Mouse (Mus musculus): Measurements from ENCODE around the gene Alox5. TPM values are rescaled to one million over a fixed set of nuclear protein-coding genes. Genes with fewer than 3 reads are reported as not detected.

Alox5 gene
- polyA plus RNA-seq, 1 experiment = 17.9 TPM

- Histone ChIP-seq H3K27ac (ENCODE audit: control insufficient read depth, insufficient read depth, low read depth, low read length, poor library complexity) (peak overlapping the region; percentile 89), H3K4me1 (ENCODE audit: control insufficient read depth, insufficient read depth, low read length) (peaks cover 3% of the 10 kb centered on the region), H3K4me3 (replicated peaks; ENCODE audit: control insufficient read depth, low read depth, low read length) (peak overlapping the region; percentile 52)
- WGBS = 26% methylated on average over 2 of the region's 2 CpGs
- no peak for TF ChIP-seq POLR2A (IDR thresholded peaks at IDR 0.05; ENCODE audit: borderline replicate concordance, control insufficient read depth, low read depth, low read length)
- TF ChIP-seq CTCF (IDR thresholded peaks at IDR 0.05; ENCODE audit: control insufficient read depth, insufficient read depth, low read length) = no peak
Measured at GRCm38 (mm10) chr6:116459232-116459631, 1.7 kb downstream of the Alox5 start.

- peak overlapping the region; percentile 61 for H3K4me3 ChIP-seq (replicated peaks; ENCODE audit: control insufficient read depth, low read depth, low read length)
- TF ChIP-seq CTCF (IDR thresholded peaks at IDR 0.05; ENCODE audit: control insufficient read depth, insufficient read depth, low read length) (no peak), POLR2A (IDR thresholded peaks at IDR 0.05; ENCODE audit: borderline replicate concordance, control insufficient read depth, low read depth, low read length) (no peak)
- 7% methylated on average over 4 of the region's 4 CpGs for WGBS
- peaks cover 3% of the 10 kb centered on the region for H3K4me1 ChIP-seq (ENCODE audit: control insufficient read depth, insufficient read depth, low read length)
- H3K27ac ChIP-seq (ENCODE audit: control insufficient read depth, insufficient read depth, low read depth, low read length, poor library complexity) = peak overlapping the region; percentile 89
Measured at GRCm38 (mm10) chr6:116458728-116459127, 2.2 kb downstream of the Alox5 start.

- Histone ChIP-seq H3K4me1 (ENCODE audit: control insufficient read depth, insufficient read depth, low read length) (peaks cover 1% of the 10 kb centered on the region; the same call in 1 of the 2 replicates), H3K4me3 (replicated peaks; ENCODE audit: control insufficient read depth, low read depth, low read length) (no peak overlapping the region), H3K27ac (ENCODE audit: control insufficient read depth, insufficient read depth, low read depth, low read length, poor library complexity) (no peak overlapping the region; the same call in 1 of the 2 replicates)
- WGBS = 24% methylated on average over 1 of the region's 1 CpGs
- TF ChIP-seq CTCF (IDR thresholded peaks at IDR 0.05; ENCODE audit: control insufficient read depth, insufficient read depth, low read length) (no peak), POLR2A (IDR thresholded peaks at IDR 0.05; ENCODE audit: borderline replicate concordance, control insufficient read depth, low read depth, low read length) (no peak)
Measured at GRCm38 (mm10) chr6:116456482-116456881, 4.5 kb downstream of the Alox5 start.

GRCm38 (mm10) chr6:116455781-116456180 lies 5.2 kb downstream of the Alox5 start:
- WGBS = 8% methylated on average over 4 of the region's 4 CpGs
- TF ChIP-seq POLR2A (IDR thresholded peaks at IDR 0.05; ENCODE audit: borderline replicate concordance, control insufficient read depth, low read depth, low read length) (no peak), CTCF (IDR thresholded peaks at IDR 0.05; ENCODE audit: control insufficient read depth, insufficient read depth, low read length) (no peak)
- Histone ChIP-seq H3K4me1 (ENCODE audit: control insufficient read depth, insufficient read depth, low read length) (peaks cover 1% of the 10 kb centered on the region; the same call in 1 of the 2 replicates), H3K27ac (ENCODE audit: control insufficient read depth, insufficient read depth, low read depth, low read length, poor library complexity) (peak overlapping the region; percentile 71), H3K4me3 (replicated peaks; ENCODE audit: control insufficient read depth, low read depth, low read length) (no peak overlapping the region)

GRCm38 (mm10) chr6:116440849-116441248 lies 20.1 kb downstream of the Alox5 start:
- no peak overlapping the region for H3K27ac ChIP-seq (ENCODE audit: control insufficient read depth, insufficient read depth, low read depth, low read length, poor library complexity)
- no peaks in the 10 kb centered on the region; the same call in 1 of the 2 replicates for H3K4me1 ChIP-seq (ENCODE audit: control insufficient read depth, insufficient read depth, low read length)
- H3K4me3 ChIP-seq (replicated peaks; ENCODE audit: control insufficient read depth, low read depth, low read length) = no peak overlapping the region
- TF ChIP-seq CTCF (IDR thresholded peaks at IDR 0.05; ENCODE audit: control insufficient read depth, insufficient read depth, low read length) (no peak), POLR2A (IDR thresholded peaks at IDR 0.05; ENCODE audit: borderline replicate concordance, control insufficient read depth, low read depth, low read length) (no peak)
- WGBS = 68% methylated on average over 4 of the region's 4 CpGs

- Histone ChIP-seq H3K27ac (ENCODE audit: control insufficient read depth, insufficient read depth, low read depth, low read length, poor library complexity) (no peak overlapping the region), H3K4me3 (replicated peaks; ENCODE audit: control insufficient read depth, low read depth, low read length) (no peak overlapping the region), H3K4me1 (ENCODE audit: control insufficient read depth, insufficient read depth, low read length) (no peaks in the 10 kb centered on the region; the same call in 1 of the 2 replicates)
- WGBS = 75% methylated on average over 4 of the region's 4 CpGs
- TF ChIP-seq POLR2A (IDR thresholded peaks at IDR 0.05; ENCODE audit: borderline replicate concordance, control insufficient read depth, low read depth, low read length) = no peak
- TF ChIP-seq CTCF (IDR thresholded peaks at IDR 0.05; ENCODE audit: control insufficient read depth, insufficient read depth, low read length) = no peak
Measured at GRCm38 (mm10) chr6:116440447-116440846, 20.5 kb downstream of the Alox5 start.

GRCm38 (mm10) chr6:116439531-116439930 lies 21.4 kb downstream of the Alox5 start:
- TF ChIP-seq CTCF (IDR thresholded peaks at IDR 0.05; ENCODE audit: control insufficient read depth, insufficient read depth, low read length) = no peak
- H3K27ac ChIP-seq (ENCODE audit: control insufficient read depth, insufficient read depth, low read depth, low read length, poor library complexity) = no peak overlapping the region
- no peaks in the 10 kb centered on the region; the same call in 1 of the 2 replicates for H3K4me1 ChIP-seq (ENCODE audit: control insufficient read depth, insufficient read depth, low read length)
- 67% methylated on average over 6 of the region's 6 CpGs for WGBS
- H3K4me3 ChIP-seq (replicated peaks; ENCODE audit: control insufficient read depth, low read depth, low read length) = no peak overlapping the region

GRCm38 (mm10) chr6:116438864-116439263 lies 22.1 kb downstream of the Alox5 start:
- TF ChIP-seq CTCF (IDR thresholded peaks at IDR 0.05; ENCODE audit: control insufficient read depth, insufficient read depth, low read length) = no peak
- 72% methylated on average over 6 of the region's 6 CpGs for WGBS
- H3K4me3 ChIP-seq (replicated peaks; ENCODE audit: control insufficient read depth, low read depth, low read length) = no peak overlapping the region
- no peaks in the 10 kb centered on the region; the same call in 1 of the 2 replicates for H3K4me1 ChIP-seq (ENCODE audit: control insufficient read depth, insufficient read depth, low read length)
- no peak overlapping the region for H3K27ac ChIP-seq (ENCODE audit: control insufficient read depth, insufficient read depth, low read depth, low read length, poor library complexity)

- WGBS = 43% methylated on average over 5 of the region's 5 CpGs
- TF ChIP-seq CTCF (IDR thresholded peaks at IDR 0.05; ENCODE audit: control insufficient read depth, insufficient read depth, low read length) (peak; percentile 47), POLR2A (IDR thresholded peaks at IDR 0.05; ENCODE audit: borderline replicate concordance, control insufficient read depth, low read depth, low read length) (no peak)
- H3K4me3 ChIP-seq (replicated peaks; ENCODE audit: control insufficient read depth, low read depth, low read length) = no peak overlapping the region
- no peaks in the 10 kb centered on the region; the same call in 1 of the 2 replicates for H3K4me1 ChIP-seq (ENCODE audit: control insufficient read depth, insufficient read depth, low read length)
- no peak overlapping the region for H3K27ac ChIP-seq (ENCODE audit: control insufficient read depth, insufficient read depth, low read depth, low read length, poor library complexity)
Measured at GRCm38 (mm10) chr6:116428282-116428681, 32.7 kb downstream of the Alox5 start.
